Comparison of ENCODE assay signal across 9 mouse cellular contexts in the genomic region with DNA sequence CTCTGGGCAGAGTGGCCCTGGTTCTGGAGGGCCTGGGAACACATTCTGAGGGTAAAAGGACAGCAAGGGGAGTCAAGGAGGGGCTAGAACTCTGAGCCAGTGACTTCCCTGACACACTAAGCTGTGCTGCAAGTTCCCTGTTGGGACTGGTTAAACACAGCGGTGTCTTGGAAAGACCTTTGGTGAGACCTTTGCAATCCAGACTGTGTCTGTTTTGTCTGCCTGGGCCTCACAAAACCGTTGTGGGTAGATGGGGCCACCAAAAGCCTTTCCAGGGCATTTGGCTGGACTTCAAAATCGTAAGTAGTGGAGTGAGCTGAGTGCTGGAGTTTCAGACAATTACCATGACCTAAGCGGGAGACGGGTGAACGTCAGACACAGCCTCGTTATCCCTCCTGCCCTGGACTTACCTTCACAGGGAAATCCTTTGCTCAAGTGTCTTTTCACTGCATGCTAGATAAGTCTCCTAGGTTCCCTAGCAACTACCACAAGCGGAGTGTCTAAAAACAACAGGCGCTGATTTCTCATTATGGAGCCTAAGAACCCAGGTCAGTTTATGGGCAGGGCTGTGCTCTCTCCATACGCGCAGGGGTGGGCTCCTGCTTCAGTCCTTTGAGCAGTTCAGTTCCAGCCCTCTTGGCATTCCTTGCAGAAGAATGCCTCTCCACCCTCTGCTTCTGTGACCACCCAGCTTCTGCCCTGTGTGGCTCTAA.
DNase-seq lines count a peak whose midpoint lies in the region; ATAC-seq lines count a peak whose summit lies in the region.
"Had no signal": no experiment of that assay in that cellular context is flagged by ENCODE, and none has a peak within 500 bp of the region (broad histone marks: within the 10 kb centered on the region; RNA-seq: fewer than 3 reads in every experiment).

No protein-coding gene starts in this region.

- H3K9me3 ChIP-seq in lung, embryonic 16.5 days (ENCODE audit: control insufficient read depth, low read length) = no peaks in the 10 kb centered on the region
- no peaks in the 10 kb centered on the region for H3K9me3 ChIP-seq in hindbrain, embryonic 12.5 days (replicated peaks)
- H3K9me3 ChIP-seq in neural tube, embryonic 14.5 days (ENCODE audit: control insufficient read depth, low read length) = no peaks in the 10 kb centered on the region

- H3K4me2 ChIP-seq in lung, embryonic 16.5 days (ENCODE audit: low read depth, low read length) = no peak overlapping the region
- no peak overlapping the region for H3K4me2 ChIP-seq in hindbrain, embryonic 12.5 days (replicated peaks)
- H3K4me2 ChIP-seq in neural tube, embryonic 14.5 days (ENCODE audit: low read depth, low read length) = no peak overlapping the region

- peak; percentile 13 for DNase-seq in embryo, embryonic 10 days (ENCODE audit: low spot score)
- no peak for DNase-seq in embryo, embryonic 11 days
- no peak for DNase-seq in lung, postnatal 36 days
- DNase-seq in left cerebral cortex, adult 9 months (ENCODE audit: low spot score in 2 of 2) = no peak
- DNase-seq: kidney, postnatal 4 days had no signal

- no peaks in the 10 kb centered on the region for H3K36me3 ChIP-seq in lung, embryonic 16.5 days (ENCODE audit: control insufficient read depth, insufficient read depth, low read length)
- no peaks in the 10 kb centered on the region for H3K36me3 ChIP-seq in hindbrain, embryonic 12.5 days
- H3K36me3 ChIP-seq in neural tube, embryonic 14.5 days (ENCODE audit: control insufficient read depth, insufficient read depth, low read length) = no peaks in the 10 kb centered on the region

- no peak overlapping the region for H3K9ac ChIP-seq in lung, embryonic 16.5 days (ENCODE audit: low read length)
- H3K9ac ChIP-seq in hindbrain, embryonic 12.5 days = no peak overlapping the region
- no peak overlapping the region for H3K9ac ChIP-seq in neural tube, embryonic 14.5 days (replicated peaks; ENCODE audit: low read depth, low read length)

- 38% methylated on average over 11 of the region's 11 CpGs for WGBS in lung, embryonic 16.5 days
- 50% methylated on average over 11 of the region's 11 CpGs for WGBS in hindbrain, embryonic 12.5 days
- 45% methylated on average over 11 of the region's 11 CpGs for WGBS in neural tube, embryonic 14.5 days

- peaks cover under 1% of the 10 kb centered on the region; the same call in 1 of the 2 replicates for H3K4me1 ChIP-seq in lung, embryonic 16.5 days (replicated peaks; ENCODE audit: control insufficient read depth, insufficient read depth, low read length)
- peaks cover 15% of the 10 kb centered on the region; the same call in 1 of the 2 replicates for H3K4me1 ChIP-seq in hindbrain, embryonic 12.5 days
- H3K4me1 ChIP-seq in neural tube, embryonic 14.5 days (ENCODE audit: control insufficient read depth, insufficient read depth, low read length) = no peaks in the 10 kb centered on the region

- H3K4me3 ChIP-seq in lung, embryonic 16.5 days (ENCODE audit: low read length) = no peak overlapping the region
- H3K4me3 ChIP-seq in hindbrain, embryonic 12.5 days = no peak overlapping the region
- no peak overlapping the region for H3K4me3 ChIP-seq in neural tube, embryonic 14.5 days (ENCODE audit: low read depth, low read length)

- ATAC-seq in lung, embryonic 16.5 days (ENCODE audit: low read depth) = peak; percentile 82
- 0 out of 2 replicates have a peak, but pooled peaks have one; percentile 29 for ATAC-seq in hindbrain, embryonic 12.5 days (ENCODE audit: low FRiP score)
- peak; percentile 69; the same call in 1 of the 2 replicates for ATAC-seq in neural tube, embryonic 14.5 days (ENCODE audit: low read depth)
- ATAC-seq in inflammation-experienced regulatory T-cells, adult 6 months = no peak

- H3K27me3 ChIP-seq in lung, embryonic 16.5 days (ENCODE audit: control insufficient read depth, insufficient read depth, low read depth, low read length) = no peaks in the 10 kb centered on the region
- no peaks in the 10 kb centered on the region for H3K27me3 ChIP-seq in hindbrain, embryonic 12.5 days
- H3K27me3 ChIP-seq in neural tube, embryonic 14.5 days (ENCODE audit: control insufficient read depth, insufficient read depth, low read length) = no peaks in the 10 kb centered on the region

- H3K27ac ChIP-seq in lung, embryonic 16.5 days (ENCODE audit: low read length) = peak overlapping the region; percentile 18
- H3K27ac ChIP-seq in hindbrain, embryonic 12.5 days = no peak overlapping the region
- no peak overlapping the region for H3K27ac ChIP-seq in neural tube, embryonic 14.5 days (ENCODE audit: low read depth, low read length)
